23 mouse cellular contexts compared by ENCODE assay signal in the genomic region with DNA sequence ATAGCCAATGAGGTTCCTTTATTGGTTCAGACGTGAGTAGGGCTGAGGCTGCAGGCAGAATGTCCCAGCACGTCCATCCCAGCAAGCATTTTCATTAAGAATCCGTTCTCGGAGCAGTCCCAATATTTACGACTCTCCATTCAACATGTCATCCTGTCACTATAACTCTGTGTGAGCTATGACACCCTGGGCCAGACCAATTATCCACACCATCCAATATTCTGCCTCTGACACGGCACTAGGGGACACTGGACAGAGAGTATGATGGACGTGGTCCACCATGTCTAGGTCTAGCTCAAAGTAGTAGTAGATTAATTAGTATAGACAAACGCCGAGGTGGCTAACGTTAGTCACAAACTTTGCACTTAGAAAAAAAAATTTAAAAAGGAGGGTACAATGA.
"Had no signal": no experiment of that assay in that cellular context is flagged by ENCODE, and none has a peak within 500 bp of the region (broad histone marks: within the 10 kb centered on the region; RNA-seq: fewer than 3 reads in every experiment).

No protein-coding gene starts in this region.

- H3K9ac ChIP-seq: liver, embryonic 13.5 days; liver, embryonic 15.5 days; liver, postnatal 0 days; lung, embryonic 15.5 days; midbrain, embryonic 12.5 days had no signal

- H3K9me3 ChIP-seq: liver, embryonic 13.5 days; liver, embryonic 15.5 days; lung, embryonic 15.5 days had no signal

- H3K27ac ChIP-seq: liver, embryonic 13.5 days; liver, embryonic 15.5 days; lung, embryonic 15.5 days; macrophage; midbrain, embryonic 12.5 days had no signal

- H3K27me3 ChIP-seq: liver, embryonic 13.5 days; liver, embryonic 15.5 days; lung, embryonic 15.5 days; megakaryocyte, embryonic 14.5 days; midbrain, embryonic 12.5 days had no signal

- H3K4me1 ChIP-seq: lung, embryonic 15.5 days had no signal

- H3K36me3 ChIP-seq: liver, embryonic 15.5 days; lung, embryonic 15.5 days; midbrain, embryonic 12.5 days had no signal

- H3K4me2 ChIP-seq: liver, embryonic 11.5 days; liver, embryonic 13.5 days; liver, embryonic 15.5 days; lung, embryonic 15.5 days; midbrain, embryonic 12.5 days had no signal

- ATAC-seq: liver, postnatal 0 days; lung, postnatal 0 days; midbrain, embryonic 16.5 days had no signal

- H3K4me3 ChIP-seq: liver, embryonic 13.5 days; liver, embryonic 15.5 days; lung, embryonic 15.5 days; midbrain, embryonic 12.5 days; myocyte had no signal

- DNase-seq: liver, embryonic 13.5 days; liver, postnatal 0 days; lung, adult 2 months; lung, postnatal 14 days; lung, postnatal 36 days; midbrain, embryonic 14.5 days; retina, postnatal 1 day; right cerebral cortex, adult 18-20 months; right cerebral cortex, postnatal 25 days; right cerebral cortex, postnatal 4 days; spleen, adult 18-20 months; thymus, adult 18-20 months; thymus, postnatal 14 days; thymus, postnatal 36 days had no signal
